Mouse (Mus musculus) heart, embryonic 12.5 days (tissue): ENCODE data around the gene 4930442H23Rik. TPM values are rescaled to one million over a fixed set of nuclear protein-coding genes. Genes with fewer than 3 reads are reported as not detected.
"Not testable (repeated sequence)": the region's sequence is repeated elsewhere in the genome, so short reads cannot be mapped to it uniquely, and the experiment has no call there.

ENCODE experiments used
- ATAC-seq: fragments of 200-750 bp; cut with Nextera tagmentation; 2 replicates; pipeline ENCODE4 v1.8.0; 2017; ENCODE audit warnings: moderate TSS enrichment, moderate library complexity; ENCODE audit not compliant: insufficient number of reproducible peaks, low FRiP score
- H3K27ac ChIP-seq: fragments of 300-500 bp; sonication (generic); 2 replicates; pipeline ENCODE4 v1.5.1; 2016; ENCODE audit warnings: mild to moderate bottlenecking, moderate library complexity; ENCODE audit not compliant: poor library complexity, severe bottlenecking
- H3K27me3 ChIP-seq: fragments of 300-500 bp; sonication (generic); replicated peaks from 2 replicates; pipeline ENCODE4 v1.6.1; 2016; ENCODE audit warnings: mild to moderate bottlenecking, moderate library complexity
- H3K36me3 ChIP-seq: fragments of 300-500 bp; sonication (generic); 2 replicates; pipeline ENCODE4 v1.6.1; 2016; ENCODE audit warnings: mild to moderate bottlenecking, moderate library complexity
- H3K4me1 ChIP-seq: fragments of 300-500 bp; sonication (generic); replicated peaks from 2 replicates; pipeline ENCODE4 v1.6.1; 2016; ENCODE audit warnings: mild to moderate bottlenecking
- H3K4me2 ChIP-seq: fragments of 300-500 bp; sonication (generic); 2 replicates; pipeline ENCODE4 v1.6.1; 2016; ENCODE audit warnings: mild to moderate bottlenecking, moderate library complexity
- H3K4me3 ChIP-seq: fragments of 300-500 bp; sonication (generic); 2 replicates; pipeline ENCODE4 v1.5.1; 2016; ENCODE audit warnings: mild to moderate bottlenecking
- H3K9ac ChIP-seq: fragments of 300-500 bp; sonication (generic); 2 replicates; pipeline ENCODE4 v1.6.1; 2016; ENCODE audit warnings: mild to moderate bottlenecking, moderate library complexity
- H3K9me3 ChIP-seq: fragments of 300-500 bp; sonication (generic); replicated peaks from 2 replicates; pipeline ENCODE4 v1.6.1; 2016; ENCODE audit warnings: mild to moderate bottlenecking, moderate library complexity
- WGBS: fragments of 180-500 bp; shearing (Covaris S2); methylation state at CpG from one replicate; pipeline ENCODE4 v1.1.7; 2016; 5-methylcytosine and 5-hydroxymethylcytosine counted together
- polyA plus RNA-seq: library from polyadenylated mRNA; unstranded; fragments of >200 nt; fragmentation: Nextera tagmentation; extraction: Ambion mirVana; gene quantifications from 2 replicates; pipeline ENCODE4 v1.2.1, GENCODE M21; 2016

The 4930442H23Rik gene
- polyA plus RNA-seq, 1 experiment from 2014 or later = 0.18 TPM

DNA sequence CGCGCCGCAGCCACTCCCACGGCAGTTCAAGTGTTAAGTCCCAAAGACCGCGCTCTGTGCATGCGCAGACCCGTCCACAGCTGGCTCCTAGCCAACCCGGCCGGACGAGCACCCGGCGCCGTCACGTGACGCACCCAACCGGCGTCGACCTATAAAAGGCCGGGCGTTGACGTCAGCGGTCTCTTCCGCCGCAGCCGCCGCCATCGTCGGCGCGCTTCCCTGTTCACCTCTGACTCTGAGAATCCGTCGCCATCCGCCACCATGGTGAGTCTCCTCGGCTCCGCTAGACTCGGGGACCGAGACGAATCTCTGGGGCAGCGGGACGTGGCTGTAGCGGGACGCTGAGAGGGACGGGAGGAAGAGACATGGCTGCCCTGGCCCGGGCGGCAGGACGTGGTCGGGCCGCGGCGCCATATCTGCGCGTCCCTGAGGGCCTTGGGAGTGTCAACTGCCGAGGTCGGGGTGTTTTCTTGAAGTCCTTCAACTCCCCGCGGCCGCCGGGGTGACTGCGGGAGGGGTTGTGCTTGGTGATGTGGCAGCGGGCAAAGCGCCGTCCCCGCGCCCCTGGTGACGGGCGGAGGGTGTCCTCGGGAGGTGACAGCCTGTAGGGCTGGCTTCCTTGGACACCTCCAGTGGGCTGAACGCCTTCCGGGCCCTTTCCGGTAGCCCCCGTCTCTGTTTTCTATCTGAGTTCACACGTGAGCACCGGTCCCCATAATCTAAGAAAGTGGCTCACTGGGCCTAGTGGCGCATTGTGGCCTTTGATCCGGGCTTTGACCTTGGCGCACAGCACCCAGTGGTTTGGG is 7.0 kb downstream of the 4930442H23Rik start, which contains the start of gene Eef2:
Gene Eef2, plus strand, starts transcription at position 166 of the 806 bp plus-strand sequence.
- no peaks in the 10 kb centered on the region for H3K9me3 ChIP-seq
- H3K9ac ChIP-seq = peak within 1 kb of the TSS; percentile 100
- H3K4me3 ChIP-seq = peak within 1 kb of the TSS; percentile 87
- ATAC-seq = peak; percentile 87
- peaks cover 59% of the 10 kb centered on the region for H3K4me1 ChIP-seq
- H3K27me3 ChIP-seq = no peaks in the 10 kb centered on the region
- H3K27ac ChIP-seq = peak within 1 kb of the TSS; percentile 92
- H3K4me2 ChIP-seq = peak within 1 kb of the TSS; percentile 99
- H3K36me3 ChIP-seq = peaks cover 44% of the 10 kb centered on the region
- WGBS = under 1% methylated on average over 77 of the region's 77 CpGs

DNA sequence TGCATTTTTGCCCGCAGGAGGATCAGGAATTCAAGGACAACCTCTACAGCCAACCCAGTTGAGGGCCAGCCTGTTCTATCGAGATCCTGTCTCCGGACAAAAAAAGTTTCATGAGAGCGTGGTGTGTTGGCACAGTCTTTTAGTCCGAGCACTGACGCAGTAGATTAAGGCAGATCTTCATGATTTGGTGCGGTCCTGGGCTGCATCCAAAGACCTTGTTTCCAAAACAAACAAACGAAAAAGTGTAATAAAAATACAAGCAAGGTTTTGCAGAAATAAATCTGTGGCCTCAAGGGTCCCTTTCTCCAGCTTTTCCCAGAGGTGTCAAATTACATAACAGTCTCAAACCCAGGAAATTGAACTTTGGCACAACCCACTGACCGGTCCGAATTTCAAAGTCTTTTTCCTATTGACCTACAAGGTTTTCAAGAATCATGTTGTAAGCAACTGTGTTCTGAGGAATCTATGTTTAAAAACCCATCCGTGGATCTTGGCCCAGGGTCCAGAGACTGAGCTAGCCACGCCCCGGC is 7.6 kb downstream of the 4930442H23Rik start:
- ATAC-seq = peak; percentile 1; the same call in 1 of the 2 replicates
- peak overlapping the region; percentile 99 for H3K4me2 ChIP-seq
- peak overlapping the region; percentile 100; the same call in 1 of the 2 replicates for H3K9ac ChIP-seq
- no peaks in the 10 kb centered on the region for H3K9me3 ChIP-seq
- no peaks in the 10 kb centered on the region for H3K27me3 ChIP-seq
- peak overlapping the region; percentile 60 for H3K27ac ChIP-seq
- peaks cover 52% of the 10 kb centered on the region for H3K4me1 ChIP-seq
- WGBS = 4% methylated on average over 13 of the region's 13 CpGs
- peak overlapping the region; percentile 87 for H3K4me3 ChIP-seq
- H3K36me3 ChIP-seq = peaks cover 38% of the 10 kb centered on the region

DNA sequence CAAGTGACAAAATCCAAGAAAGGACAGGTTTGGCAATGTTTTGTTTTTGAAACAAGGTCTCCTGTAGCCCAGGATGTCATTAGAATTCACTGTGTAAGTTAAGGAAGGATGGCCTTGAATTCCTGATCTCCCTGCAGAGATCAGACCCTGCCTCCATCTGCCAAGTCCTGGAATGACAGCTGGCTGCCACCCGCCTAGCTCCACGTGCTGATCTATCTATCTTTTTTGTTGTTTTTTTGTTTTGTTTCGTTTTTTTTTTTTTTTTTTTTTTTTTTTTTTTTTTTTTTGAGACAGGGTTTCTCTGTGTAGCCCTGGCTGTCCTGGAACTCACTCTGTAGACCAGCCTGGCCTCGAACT is 8.3 kb downstream of the 4930442H23Rik start:
- H3K27me3 ChIP-seq, H3K9me3 ChIP-seq, ATAC-seq: not testable (repeated sequence)
- Histone ChIP-seq H3K27ac (peak overlapping the region; percentile 65; the same call in 1 of the 2 replicates), H3K4me3 (peak overlapping the region; percentile 45), H3K9ac (peak overlapping the region; percentile 49; the same call in 1 of the 2 replicates), H3K4me1 (peaks cover 47% of the 10 kb centered on the region), H3K4me2 (peak overlapping the region; percentile 77), H3K36me3 (peaks cover 31% of the 10 kb centered on the region)
- WGBS = 5% methylated on average over 4 of the region's 4 CpGs

DNA sequence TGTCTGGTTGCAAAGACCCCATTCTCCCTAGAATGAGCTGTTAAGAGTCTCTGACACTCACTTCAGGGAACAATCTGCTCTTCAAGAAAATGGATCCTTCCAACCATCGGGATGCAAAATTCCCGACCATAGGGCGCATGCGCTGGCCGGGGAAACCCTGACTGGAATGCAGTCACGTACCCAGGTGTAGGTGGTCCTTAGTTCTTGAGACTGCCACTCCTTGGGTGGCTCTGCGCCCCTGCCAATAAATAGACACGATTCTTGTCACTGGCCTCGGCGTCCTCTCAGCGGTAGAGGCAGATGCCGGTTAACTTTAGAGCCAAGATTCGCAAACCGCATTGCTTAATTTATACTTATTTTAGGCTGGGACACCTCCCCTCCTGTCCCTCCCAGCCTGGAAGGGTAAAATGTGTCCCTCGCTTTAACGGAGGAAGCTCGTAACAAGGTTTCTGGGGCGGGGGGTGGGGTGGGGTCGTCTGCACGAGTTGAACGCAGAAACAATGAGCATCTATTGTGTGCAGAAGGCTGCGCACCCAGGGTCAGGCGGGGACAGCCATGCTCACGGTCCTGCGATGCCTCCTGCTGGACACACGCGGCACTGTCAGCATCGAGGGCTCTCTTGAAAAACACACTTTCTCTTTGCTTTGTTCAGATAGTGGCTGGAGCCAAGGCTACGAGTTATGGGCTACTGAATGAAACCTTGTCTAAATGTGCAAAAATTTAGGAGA is 8.9 kb downstream of the 4930442H23Rik start:
- Histone ChIP-seq H3K27me3 (no peaks in the 10 kb centered on the region), H3K9ac (peak overlapping the region; percentile 70), H3K4me1 (peaks cover 42% of the 10 kb centered on the region), H3K4me2 (peak overlapping the region; percentile 77), H3K9me3 (no peaks in the 10 kb centered on the region), H3K27ac (peak overlapping the region; percentile 65), H3K4me3 (peak overlapping the region; percentile 45), H3K36me3 (peaks cover 25% of the 10 kb centered on the region)
- peak; percentile 65 for ATAC-seq
- WGBS = 4% methylated on average over 29 of the region's 29 CpGs

DNA sequence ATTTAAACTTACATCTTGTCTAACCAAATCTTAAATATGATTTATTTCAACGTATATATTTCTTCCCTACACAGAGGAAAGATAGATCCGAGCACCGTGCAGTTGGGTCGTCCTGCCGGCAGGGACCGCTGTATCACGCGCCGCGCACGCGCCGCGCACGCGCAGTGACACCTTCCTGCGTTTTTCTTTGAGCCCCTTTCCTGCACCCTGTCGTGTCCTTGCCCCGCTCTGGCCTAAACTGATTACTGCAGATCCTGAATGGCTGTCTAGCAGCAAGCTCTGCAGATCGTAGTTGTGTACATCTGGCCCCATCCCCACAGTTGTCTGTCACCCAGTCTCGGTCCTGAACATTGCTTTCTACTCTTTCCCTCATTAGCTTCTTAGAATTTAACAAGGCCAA is 10.5 kb downstream of the 4930442H23Rik start:
- no peaks in the 10 kb centered on the region for H3K27me3 ChIP-seq
- peaks cover 34% of the 10 kb centered on the region for H3K4me1 ChIP-seq
- no peaks in the 10 kb centered on the region for H3K9me3 ChIP-seq
- peak overlapping the region; percentile 52 for H3K4me2 ChIP-seq
- peak overlapping the region; percentile 10; the same call in 1 of the 2 replicates for H3K4me3 ChIP-seq
- H3K9ac ChIP-seq = peak overlapping the region; percentile 53
- peaks cover 9% of the 10 kb centered on the region for H3K36me3 ChIP-seq
- peak; percentile 16; the same call in 1 of the 2 replicates for ATAC-seq
- WGBS = 4% methylated on average over 21 of the region's 21 CpGs
- peak overlapping the region; percentile 92 for H3K27ac ChIP-seq

DNA sequence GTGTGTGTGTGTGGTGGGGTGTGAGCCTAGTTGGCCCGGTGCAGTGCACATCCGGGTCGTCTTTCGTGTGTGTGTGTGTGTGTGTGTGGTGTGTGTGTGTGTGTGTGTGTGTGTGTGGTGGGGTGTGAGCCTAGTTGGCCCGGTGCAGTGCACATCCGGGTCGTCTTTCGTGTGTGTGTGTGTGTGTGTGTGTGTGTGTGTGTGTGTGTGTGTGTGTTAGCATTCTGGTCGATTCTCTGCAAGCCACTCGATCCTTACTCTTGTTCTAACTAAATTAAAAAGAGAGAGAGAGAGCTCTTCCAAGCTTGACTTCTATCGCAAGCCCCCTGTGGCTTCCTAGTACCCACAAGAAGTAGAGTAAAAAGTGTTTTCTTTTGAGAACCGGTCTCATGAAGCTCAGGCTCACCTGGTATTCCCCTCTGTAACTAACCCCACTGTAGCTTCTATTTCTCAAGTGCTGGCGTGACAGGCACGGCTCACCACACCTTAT is 14.2 kb downstream of the 4930442H23Rik start:
- Histone ChIP-seq H3K4me2 (peak overlapping the region; percentile 90), H3K4me1 (peaks cover 23% of the 10 kb centered on the region)
- H3K27me3 ChIP-seq, H3K9me3 ChIP-seq, H3K4me3 ChIP-seq, ATAC-seq, H3K36me3 ChIP-seq, H3K9ac ChIP-seq, H3K27ac ChIP-seq: not testable (repeated sequence)
- 54% methylated on average over 7 of the region's 14 CpGs for WGBS

DNA sequence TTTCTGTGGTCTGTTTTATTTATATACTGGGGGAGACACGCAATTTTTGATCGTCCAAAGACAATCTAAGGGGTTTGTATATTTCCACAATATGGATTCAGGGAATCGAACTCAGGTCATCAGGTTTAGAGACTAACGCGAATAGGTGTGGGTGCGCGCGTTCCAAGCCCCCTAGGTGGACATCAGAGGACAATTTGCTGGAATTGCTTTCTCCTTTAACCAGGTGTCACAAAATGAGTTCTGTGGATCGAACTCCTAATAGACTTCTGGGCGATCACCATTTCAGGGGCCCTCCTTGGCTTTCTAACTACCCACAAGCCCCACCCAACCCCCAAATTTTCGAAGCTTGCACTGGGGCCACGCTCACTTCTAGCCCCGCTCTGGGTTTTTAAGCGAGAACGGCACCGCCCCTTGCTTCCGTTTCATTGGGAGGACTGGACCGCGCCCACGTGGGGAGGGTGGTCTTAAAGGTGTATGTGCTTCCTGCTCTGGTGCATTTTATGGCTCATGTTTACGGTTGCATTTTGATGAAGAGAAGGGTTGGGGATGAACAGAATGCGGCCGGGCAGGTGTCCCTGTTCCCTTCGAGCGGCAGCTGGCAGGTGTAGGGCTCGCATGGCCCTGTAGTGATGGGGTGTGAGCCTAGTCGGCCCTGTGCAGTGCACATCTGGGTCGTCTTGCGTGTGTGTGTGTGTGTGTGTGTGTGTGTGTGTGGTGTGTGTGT is 15.0 kb downstream of the 4930442H23Rik start:
- Histone ChIP-seq H3K4me2 (peak overlapping the region; percentile 90), H3K9me3 (no peaks in the 10 kb centered on the region), H3K4me1 (peaks cover 20% of the 10 kb centered on the region), H3K9ac (peak overlapping the region; percentile 71), H3K4me3 (peak overlapping the region; percentile 89), H3K27ac (peak overlapping the region; percentile 69), H3K27me3 (no peaks in the 10 kb centered on the region), H3K36me3 (peaks cover 12% of the 10 kb centered on the region)
- peak; percentile 50; the same call in 1 of the 2 replicates for ATAC-seq
- 4% methylated on average over 29 of the region's 29 CpGs for WGBS

DNA sequence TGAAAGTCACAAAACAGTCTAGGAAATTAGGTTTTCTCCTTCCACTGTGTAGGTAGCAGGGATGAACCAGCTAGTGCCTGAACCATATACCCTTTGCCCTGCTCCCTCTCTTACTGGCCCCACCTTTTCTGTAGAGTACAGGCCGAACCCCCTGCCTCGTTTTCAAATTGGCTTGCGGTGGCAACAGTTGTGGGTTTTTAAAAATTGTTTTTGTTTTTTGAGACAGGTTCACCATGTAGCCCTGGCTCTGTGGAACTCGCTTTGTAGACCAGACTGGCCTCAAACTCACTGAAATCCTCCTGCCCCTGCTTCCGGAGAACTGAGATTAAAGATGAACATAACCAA is 15.6 kb downstream of the 4930442H23Rik start:
- peak overlapping the region; percentile 90 for H3K4me2 ChIP-seq
- H3K9me3 ChIP-seq = no peaks in the 10 kb centered on the region
- peak; percentile 64 for ATAC-seq
- H3K9ac ChIP-seq = peak overlapping the region; percentile 71
- H3K4me1 ChIP-seq = peaks cover 15% of the 10 kb centered on the region
- peak overlapping the region; percentile 69 for H3K27ac ChIP-seq
- peak overlapping the region; percentile 89 for H3K4me3 ChIP-seq
- H3K27me3 ChIP-seq = no peaks in the 10 kb centered on the region
- WGBS = 7% methylated on average over 5 of the region's 5 CpGs
- peaks cover 18% of the 10 kb centered on the region for H3K36me3 ChIP-seq

DNA sequence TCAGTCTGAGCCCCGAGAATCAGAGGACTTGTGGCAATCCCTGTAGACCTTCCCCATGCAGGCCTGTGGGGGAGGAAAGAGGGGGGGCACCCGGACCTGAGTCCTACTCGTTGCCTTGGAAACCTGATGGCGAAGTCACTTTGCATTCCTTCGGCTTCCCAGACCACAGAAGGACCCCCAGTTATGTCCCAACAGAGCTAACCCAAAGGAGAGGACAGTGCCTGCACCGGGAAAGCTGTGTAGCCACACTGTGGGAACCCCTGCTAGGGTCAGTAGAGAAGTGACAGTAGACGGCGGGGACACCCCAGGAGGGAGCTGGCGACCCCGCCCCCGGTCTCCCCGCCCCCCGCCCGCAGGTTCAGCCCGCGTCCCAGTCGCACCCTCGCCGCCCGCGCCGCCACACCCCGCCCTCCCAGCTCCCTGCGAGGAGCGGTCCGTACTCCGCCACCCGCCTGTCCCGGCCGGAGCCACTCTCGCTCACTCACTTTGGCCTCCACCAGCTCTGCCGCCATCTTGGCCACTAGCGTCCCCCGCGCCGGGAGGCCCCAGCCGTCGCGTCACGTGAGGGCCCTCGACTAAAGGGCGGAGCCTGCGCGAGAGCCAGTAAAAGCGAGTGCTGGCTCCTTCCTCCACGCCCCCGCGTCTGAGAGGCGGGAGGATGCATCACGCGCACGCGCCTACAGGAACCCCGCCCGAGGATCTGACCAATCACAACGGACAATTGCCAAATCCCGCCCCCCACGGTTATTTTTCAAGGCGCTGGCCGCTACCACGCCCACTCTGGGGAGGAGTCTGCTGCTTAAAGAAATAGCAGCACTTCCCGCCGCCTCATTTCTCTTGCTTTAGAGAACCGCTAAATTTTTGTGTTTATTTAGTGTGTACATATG is 16.2 kb downstream of the 4930442H23Rik start, which contains the start of gene Pias4:
Gene Pias4, minus strand, starts transcription at position 724 of the 887 bp plus-strand sequence.
- peak; percentile 94 for ATAC-seq
- Histone ChIP-seq H3K4me1 (peaks cover 18% of the 10 kb centered on the region), H3K4me2 (peak within 1 kb of the TSS; percentile 90), H3K4me3 (peak within 1 kb of the TSS; percentile 89), H3K36me3 (peaks cover 22% of the 10 kb centered on the region), H3K27ac (peak within 1 kb of the TSS; percentile 69), H3K27me3 (no peaks in the 10 kb centered on the region), H3K9ac (peak within 1 kb of the TSS; percentile 92), H3K9me3 (no peaks in the 10 kb centered on the region)
- WGBS = under 1% methylated on average over 54 of the region's 64 CpGs

DNA sequence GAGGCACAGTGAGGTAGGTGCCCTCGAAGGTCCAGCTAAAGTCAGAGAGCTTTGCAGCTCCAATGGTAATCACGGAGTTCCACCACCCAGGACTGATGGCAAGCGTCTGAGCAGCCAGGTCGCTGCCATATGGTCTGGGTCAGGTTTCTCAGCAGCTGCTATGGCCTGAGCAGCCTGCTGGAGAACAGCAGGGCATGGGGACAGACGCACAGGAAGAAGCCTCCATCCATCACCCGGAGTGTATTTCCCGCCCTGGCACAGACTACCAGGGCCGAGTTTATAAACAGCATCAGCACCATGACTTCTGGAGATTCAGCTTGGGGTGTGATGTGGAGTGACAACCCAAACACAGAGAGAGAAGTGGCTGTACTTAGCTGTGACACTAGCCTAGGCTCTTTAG is 18.5 kb downstream of the 4930442H23Rik start:
- Histone ChIP-seq H3K9ac (no peak overlapping the region), H3K36me3 (peaks cover 45% of the 10 kb centered on the region), H3K4me1 (peaks cover 24% of the 10 kb centered on the region), H3K27me3 (no peaks in the 10 kb centered on the region), H3K27ac (no peak overlapping the region), H3K9me3 (no peaks in the 10 kb centered on the region), H3K4me3 (no peak overlapping the region), H3K4me2 (no peak overlapping the region)
- ATAC-seq = no peak
- WGBS = 82% methylated on average over 8 of the region's 8 CpGs
